Mouse (Mus musculus): ENCODE data around the gene Kctd20.
"Not testable (repeated sequence)": the region's sequence is repeated elsewhere in the genome, so short reads cannot be mapped to it uniquely, and the experiment has no call there.

The Kctd20 gene

GRCm38 (mm10) chr17:28984724-28985420 is 33.1 kb downstream of the Kctd20 start:
- DNase-seq (ENCODE audit: low spot score): no peak

- peak; percentile 63 for DNase-seq (ENCODE audit: low spot score)
Measured at GRCm38 (mm10) chr17:28986833-28987232, 35.1 kb downstream of the Kctd20 start.

- peak; percentile 77 for DNase-seq (ENCODE audit: low spot score)
Measured at GRCm38 (mm10) chr17:28987713-28988112, 36.0 kb downstream of the Kctd20 start.

DNA sequence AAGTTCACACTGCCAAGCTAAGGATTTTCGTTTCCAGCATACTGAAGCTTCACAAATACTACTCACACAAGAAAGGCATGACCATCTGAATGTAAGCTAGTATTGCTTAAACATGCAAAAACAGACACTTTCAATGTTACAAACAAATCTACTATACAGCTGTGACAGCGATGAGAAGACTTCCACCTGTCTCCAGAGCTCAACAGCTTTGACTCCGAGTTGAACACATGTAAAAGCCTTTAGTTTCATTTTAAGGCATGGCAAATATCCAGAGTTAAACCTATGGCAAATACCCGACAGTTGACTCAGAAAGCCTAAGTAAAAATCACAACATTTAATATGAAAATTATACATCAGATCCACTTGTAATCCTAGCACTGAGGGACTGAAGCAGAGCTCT is 36.5 kb downstream of the Kctd20 start:
- DNase-seq (ENCODE audit: low spot score): no peak

- DNase-seq (ENCODE audit: low spot score): no peak
Measured at GRCm38 (mm10) chr17:28988996-28989395, 37.2 kb downstream of the Kctd20 start.

DNA sequence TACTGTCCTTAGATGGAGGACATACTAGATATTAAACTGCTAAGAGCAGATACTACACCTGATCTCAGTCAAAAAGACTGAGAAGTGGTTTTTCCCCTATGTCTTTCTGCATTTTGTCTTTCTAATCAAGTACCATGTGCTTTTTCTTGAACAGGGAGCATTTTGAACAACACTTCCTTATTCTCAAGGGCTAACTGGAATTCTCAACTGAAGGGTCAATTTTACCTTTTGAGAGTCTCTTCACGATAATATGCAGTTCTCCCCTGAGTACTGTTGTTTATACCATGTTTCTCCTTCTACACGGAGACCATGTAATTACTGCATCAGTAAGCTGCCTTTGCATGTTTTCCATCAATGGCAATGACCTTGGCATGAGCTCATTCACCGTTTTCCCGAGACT is 38.3 kb downstream of the Kctd20 start:
- DNase-seq (ENCODE audit: low spot score): no peak

DNA sequence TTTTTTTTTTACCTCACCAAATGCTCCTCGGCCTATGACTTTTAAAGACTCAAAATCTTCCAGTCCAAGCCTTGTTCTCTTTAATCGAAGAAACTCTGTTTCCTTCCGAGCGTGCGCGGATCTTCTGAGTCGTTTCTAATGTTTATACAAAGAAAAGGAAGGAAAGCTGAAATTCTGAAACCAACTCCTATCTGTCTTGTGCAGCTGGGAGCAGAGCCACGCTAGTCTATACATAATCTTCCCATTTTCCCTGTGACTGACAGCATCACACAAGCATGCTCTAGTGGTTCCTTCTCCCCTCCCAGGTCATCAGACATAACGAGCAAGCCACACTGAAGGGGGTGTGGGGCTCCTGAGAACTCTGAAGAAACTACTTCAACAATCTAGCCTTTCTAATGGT is 39.5 kb downstream of the Kctd20 start:
- no peak for DNase-seq (ENCODE audit: low spot score)

DNA sequence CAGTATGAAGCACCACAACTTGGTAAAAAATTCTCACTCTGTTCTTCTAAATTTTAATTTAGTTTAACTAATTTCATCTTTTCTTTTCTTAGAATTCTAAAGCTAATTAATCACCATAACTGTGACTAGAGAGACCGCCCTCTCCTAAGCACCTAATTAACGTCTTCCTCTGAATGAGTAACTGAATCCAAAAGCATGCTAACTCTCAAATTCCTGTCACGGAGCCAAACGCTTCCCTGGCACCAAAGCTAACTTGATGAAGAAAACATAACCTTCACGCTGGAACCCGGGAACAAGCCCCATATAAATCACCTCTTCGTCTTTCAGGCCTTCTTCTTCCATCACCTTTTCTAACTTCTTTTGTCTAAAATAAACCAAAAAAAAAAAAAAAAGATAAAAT is 40.4 kb downstream of the Kctd20 start:
- DNase-seq (ENCODE audit: low spot score): no peak

DNA sequence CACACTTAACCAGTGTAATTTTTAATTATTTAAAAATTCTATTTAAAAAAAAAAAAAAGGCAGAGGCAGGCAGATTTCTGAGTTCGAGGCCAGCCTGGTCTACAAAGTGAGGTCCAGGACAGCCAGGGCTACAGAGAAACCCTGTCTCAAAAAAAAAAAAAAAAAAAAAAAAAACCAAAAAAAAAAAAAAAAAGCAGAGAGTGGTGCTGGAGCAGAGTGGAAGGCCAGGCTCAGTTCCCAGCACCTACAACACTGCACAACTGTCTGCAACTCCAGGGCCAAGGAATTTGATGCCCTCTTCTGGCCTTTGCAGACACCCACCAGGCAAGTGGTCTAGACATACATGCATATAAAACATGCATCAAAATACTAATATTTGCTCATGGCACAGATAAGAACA is 41.3 kb downstream of the Kctd20 start:
- DNase-seq (ENCODE audit: low spot score): not testable (repeated sequence)

GRCm38 (mm10) chr17:28994615-28995014 is 42.9 kb downstream of the Kctd20 start:
- DNase-seq (ENCODE audit: low spot score): no peak

- no peak for DNase-seq (ENCODE audit: low spot score)
Measured at GRCm38 (mm10) chr17:29000465-29000864, 48.7 kb downstream of the Kctd20 start.

GRCm38 (mm10) chr17:29003740-29004139 is 52.0 kb downstream of the Kctd20 start:
- DNase-seq (ENCODE audit: low spot score): no peak

DNA sequence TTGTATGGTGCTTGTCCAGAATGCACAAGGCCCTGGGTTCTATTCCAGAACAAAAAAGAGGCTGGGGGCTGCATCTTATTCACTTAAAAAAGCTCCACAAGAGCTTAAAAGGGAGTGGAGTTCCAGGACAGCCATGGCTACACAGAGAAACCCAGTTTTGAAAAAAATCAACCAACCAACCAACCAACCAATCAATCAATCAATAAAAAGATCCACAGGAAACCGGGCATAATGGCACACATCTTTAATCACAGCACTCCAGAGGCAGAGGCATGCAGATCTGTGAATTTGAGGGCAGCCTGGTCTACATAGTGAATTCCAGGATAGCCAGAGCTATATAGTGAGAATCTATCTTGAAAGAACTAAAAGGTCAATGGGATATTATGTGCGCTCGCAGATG is 53.3 kb downstream of the Kctd20 start:
- DNase-seq (ENCODE audit: low spot score): no peak

- DNase-seq (ENCODE audit: low spot score): no peak
Measured at GRCm38 (mm10) chr17:29006812-29007211, 55.1 kb downstream of the Kctd20 start.

GRCm38 (mm10) chr17:29007243-29007640 is 55.5 kb downstream of the Kctd20 start:
- peak; percentile 39 for DNase-seq (ENCODE audit: low spot score)

DNA sequence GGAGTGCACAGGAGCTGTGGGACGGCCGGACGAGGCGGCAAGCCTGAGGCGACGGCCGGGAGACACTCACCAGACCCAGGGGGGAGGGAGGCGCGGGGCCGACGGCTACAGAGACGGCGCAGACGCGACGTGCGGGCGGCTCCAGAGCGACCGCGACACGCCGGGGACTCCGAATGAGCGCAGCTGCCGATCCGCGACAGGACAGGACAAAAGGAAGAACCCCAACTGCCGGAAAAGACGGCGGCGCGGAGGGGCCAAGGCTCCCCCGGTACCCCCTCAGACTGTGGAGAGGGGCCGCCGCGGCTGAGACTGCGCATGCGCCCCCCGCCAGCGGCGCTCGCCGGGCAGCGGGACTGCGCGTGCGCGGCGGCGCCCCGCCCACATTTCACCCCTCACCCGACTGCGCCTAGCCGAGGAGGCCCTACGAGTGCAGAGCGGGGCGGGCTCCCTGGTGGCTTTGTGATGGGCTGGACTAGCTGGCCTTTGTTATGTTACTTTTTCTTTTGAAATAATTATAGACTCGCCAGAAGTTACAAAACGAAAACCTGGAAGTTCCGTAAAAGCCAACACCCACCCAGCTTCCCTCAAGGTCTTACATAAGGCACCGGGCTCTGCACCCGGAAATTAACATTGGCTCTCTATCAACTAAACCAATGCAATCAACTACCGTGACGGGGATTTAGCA is 56.0 kb downstream of the Kctd20 start, which contains the start of gene Stk38:
Stk38 (minus strand) TSS at position 355 of the 685 bp plus-strand sequence.
- peak; percentile 91 for DNase-seq (ENCODE audit: low spot score)

DNA sequence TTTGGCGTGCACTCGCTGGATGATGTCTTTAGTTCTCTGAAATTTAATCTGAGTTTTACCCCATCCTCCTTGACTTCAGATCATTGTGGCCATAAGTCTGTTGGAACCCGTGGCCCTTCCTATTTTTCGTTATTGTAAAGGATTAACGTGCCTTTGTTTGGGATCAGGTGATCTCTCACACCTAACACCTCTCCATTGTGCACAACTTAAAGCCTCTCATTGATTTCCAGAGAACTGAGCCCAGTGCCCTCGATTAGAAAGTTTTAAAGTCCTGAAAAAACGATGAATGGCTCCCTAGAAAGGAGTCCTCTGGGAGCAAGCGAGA is 56.5 kb downstream of the Kctd20 start:
- no peak for DNase-seq (ENCODE audit: low spot score)

- DNase-seq (ENCODE audit: low spot score): no peak
Measured at GRCm38 (mm10) chr17:29009181-29009580, 57.4 kb downstream of the Kctd20 start.

- peak; percentile 66 for DNase-seq (ENCODE audit: low spot score)
Measured at GRCm38 (mm10) chr17:29014235-29014634, 62.5 kb downstream of the Kctd20 start.

DNA sequence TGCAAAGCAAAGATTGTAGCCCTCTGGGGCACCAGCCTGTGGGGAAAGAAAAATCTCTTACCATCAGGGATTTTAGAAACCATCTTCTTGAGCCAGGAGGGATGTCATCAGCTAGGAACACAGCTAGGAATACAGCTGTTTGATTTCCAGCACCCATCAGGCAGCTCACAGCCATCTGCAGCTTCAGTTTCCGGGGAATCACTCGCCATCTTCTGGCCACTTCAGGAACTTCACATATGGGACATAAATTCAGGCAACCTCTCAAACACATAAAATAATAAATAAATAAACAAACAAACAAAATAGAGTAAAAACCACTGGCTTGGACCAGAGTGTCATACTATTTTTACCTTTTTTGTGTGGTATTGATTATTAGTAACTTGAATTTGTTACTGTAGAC is 63.9 kb downstream of the Kctd20 start:
- peak; percentile 72 for DNase-seq (ENCODE audit: low spot score)

DNA sequence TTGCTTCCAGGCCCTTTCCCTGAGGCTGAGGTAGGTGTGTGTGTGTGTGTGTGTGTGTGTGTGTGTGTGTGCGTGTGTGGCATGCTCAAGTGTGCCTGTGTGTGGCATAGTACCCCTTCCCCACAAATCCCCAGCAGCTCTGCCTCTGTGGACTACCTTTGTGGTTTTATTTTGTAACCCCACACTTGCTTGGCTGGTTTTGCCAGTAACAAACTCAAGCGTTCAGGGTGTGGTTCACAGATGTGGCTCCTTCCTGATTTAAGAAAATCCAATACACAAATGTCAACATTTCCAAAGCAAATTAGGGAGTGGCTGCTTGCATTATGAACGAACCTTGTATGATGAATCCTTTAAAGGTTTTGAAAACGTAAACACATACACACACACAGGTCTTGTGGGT is 65.0 kb downstream of the Kctd20 start:
- no peak for DNase-seq (ENCODE audit: low spot score)

DNA sequence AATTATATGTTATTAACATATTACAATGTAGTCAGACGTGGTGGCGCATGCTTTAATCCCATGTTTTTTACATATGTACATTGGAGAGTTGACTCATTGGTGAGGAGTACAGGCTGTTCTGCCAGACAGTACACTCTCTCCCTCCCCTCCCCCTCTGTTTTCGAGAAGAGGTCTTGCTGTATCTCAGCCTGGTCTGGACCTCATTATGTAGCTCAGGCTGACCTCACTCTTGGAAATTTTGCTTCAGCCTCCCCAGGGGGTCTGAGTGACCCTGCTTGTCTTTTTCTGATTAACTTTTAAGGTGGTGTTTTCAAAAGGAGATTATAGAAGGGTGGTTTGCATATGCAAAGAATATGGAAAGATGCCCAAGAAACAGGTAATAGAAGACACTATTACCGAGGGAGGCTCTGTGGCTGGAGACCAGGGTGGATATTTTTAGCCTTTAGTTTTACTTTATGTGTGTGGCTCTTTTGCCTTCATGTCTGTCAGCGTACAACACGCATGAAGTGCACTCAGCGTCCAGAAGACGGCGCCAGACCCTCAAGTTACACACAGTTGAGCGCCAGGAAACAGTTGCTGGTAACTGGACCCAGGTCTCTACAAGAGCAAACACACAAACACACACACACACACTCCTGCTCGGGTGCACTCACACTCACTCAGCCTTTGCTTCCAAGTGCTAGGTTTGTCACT is 66.7 kb downstream of the Kctd20 start:
- DNase-seq (ENCODE audit: low spot score): peak; percentile 63
